Mouse (Mus musculus): Measurements from ENCODE around the gene Pear1.

GRCm38 (mm10) chr3:87785156-87785555 is 39.0 kb downstream of the Pear1 start:
- TF ChIP-seq ZC3H11A (IDR thresholded peaks at IDR 0.05; ENCODE audit: borderline replicate concordance, low read depth, low read length) (no peak), HCFC1 (IDR thresholded peaks at IDR 0.05; ENCODE audit: borderline replicate concordance, insufficient read depth, low read length) (no peak), MAFK (IDR thresholded peaks at IDR 0.05; ENCODE audit: insufficient read depth, low read depth, low read length) (no peak)
